Mouse (Mus musculus) MEL (cell line): Measurements from ENCODE around the gene Snx15. TPM values are rescaled to one million over a fixed set of nuclear protein-coding genes. Genes with fewer than 3 reads are reported as not detected.

Experiments
- DNase-seq: peaks from one replicate; pipeline ENCODE4 v3.0.0; 2011; ENCODE audit warnings: low read depth, low spot score
- H3K27ac ChIP-seq: 2 replicates; pipeline ENCODE4 v1.5.1; 2012; ENCODE audit warnings: low read depth, mild to moderate bottlenecking, control low read depth, low read length, moderate library complexity; ENCODE audit not compliant: control insufficient read depth
- H3K27me3 ChIP-seq, 2 experiments: fragments of 150-350 bp in 1 of 2; sonication (generic) in 1 of 2; 2 replicates each; pipeline ENCODE4 v1.6.1; 2012; ENCODE audit warnings: low read length in 2 of 2, mild to moderate bottlenecking in 2 of 2, improper control_type of control experiment in 1 of 2, moderate library complexity in 1 of 2; ENCODE audit not compliant: insufficient read depth in 2 of 2, control insufficient read depth in 1 of 2
- H3K36me3 ChIP-seq, 2 experiments: 2 replicates each; pipeline ENCODE4 v1.6.1; 2012 to 2014; ENCODE audit warnings: low read length in 2 of 2, improper control_type of control experiment in 1 of 2, inconsistent platforms in 1 of 2, mild to moderate bottlenecking in 1 of 2; ENCODE audit not compliant: insufficient read depth in 2 of 2, control insufficient read depth in 1 of 2
- H3K4me1 ChIP-seq, 2 experiments: fragments of 150-350 bp in 1 of 2; sonication (generic) in 1 of 2; 2 replicates each; pipeline ENCODE4 v1.6.1; 2012; ENCODE audit warnings: low read length in 2 of 2, improper control_type of control experiment in 1 of 2, mild to moderate bottlenecking in 1 of 2; ENCODE audit not compliant: insufficient read depth in 2 of 2, control insufficient read depth in 1 of 2
- H3K4me3 ChIP-seq, 2 experiments: fragments of 150-350 bp in 1 of 2; sonication (generic) in 1 of 2; 2 replicates each; pipeline ENCODE4 v1.5.1; 2012; ENCODE audit warnings: low read depth in 2 of 2, low read length in 2 of 2, mild to moderate bottlenecking in 2 of 2, moderate library complexity in 2 of 2, control low read depth in 1 of 2, improper control_type of control experiment in 1 of 2; ENCODE audit not compliant: control insufficient read depth in 1 of 2, insufficient read depth in 1 of 2
- H3K79me2 ChIP-seq: 2 replicates; pipeline ENCODE4 v1.6.1; 2012; ENCODE audit warnings: mild to moderate bottlenecking, low read length, moderate library complexity; ENCODE audit not compliant: control insufficient read depth, poor library complexity, insufficient read depth
- H3K9ac ChIP-seq: 2 replicates; pipeline ENCODE4 v1.6.1; 2012; ENCODE audit warnings: low read depth, mild to moderate bottlenecking, control low read depth, low read length, moderate library complexity; ENCODE audit not compliant: control insufficient read depth, poor library complexity, severe bottlenecking
- H3K9me3 ChIP-seq: fragments of 150-350 bp; sonication (generic); replicated peaks from 2 replicates; pipeline ENCODE4 v1.6.1; 2012; ENCODE audit warnings: mild to moderate bottlenecking, low read length, improper control_type of control experiment, moderate library complexity; ENCODE audit not compliant: insufficient read depth
- BHLHE40 ChIP-seq: IDR thresholded peaks from 2 replicates; pipeline ENCODE4 v1.6.1; 2012; ENCODE audit warnings: low read depth, mild to moderate bottlenecking, inconsistent platforms, low read length, improper control_type of control experiment, borderline replicate concordance
- CHD1 ChIP-seq: IDR thresholded peaks from 2 replicates; pipeline ENCODE4 v1.6.1; 2012; ENCODE audit warnings: low read depth, mild to moderate bottlenecking, inconsistent platforms, low read length, improper control_type of control experiment
- E2F4 ChIP-seq: IDR thresholded peaks from 2 replicates; pipeline ENCODE4 v1.6.1; 2011; ENCODE audit warnings: low read depth, low read length, improper control_type of control experiment, borderline replicate concordance
- EP300 ChIP-seq, 2 experiments: IDR thresholded peaks; 2 replicates each; pipeline ENCODE4 v1.6.1; 2011; ENCODE audit warnings: improper control_type of control experiment in 2 of 2, low read length in 2 of 2, low read depth in 1 of 2, mild to moderate bottlenecking in 1 of 2
- JUND ChIP-seq: IDR thresholded peaks from 2 replicates; pipeline ENCODE4 v1.6.1; 2011; ENCODE audit warnings: low read depth, mild to moderate bottlenecking, improper control_type of control experiment, low read length
- MAX ChIP-seq: IDR thresholded peaks from 2 replicates; pipeline ENCODE4 v1.6.1; 2011; ENCODE audit warnings: low read length, improper control_type of control experiment
- MAZ ChIP-seq: IDR thresholded peaks from 2 replicates; pipeline ENCODE4 v1.6.1; 2012; ENCODE audit warnings: low read depth, mild to moderate bottlenecking, inconsistent platforms, low read length, improper control_type of control experiment
- MXI1 ChIP-seq: IDR thresholded peaks from 2 replicates; pipeline ENCODE4 v1.6.1; 2011; ENCODE audit warnings: mild to moderate bottlenecking, low read depth, low read length, improper control_type of control experiment
- NELFE ChIP-seq: IDR thresholded peaks from 2 replicates; pipeline ENCODE4 v1.6.1; 2011; ENCODE audit warnings: low read depth, low read length, improper control_type of control experiment
- POLR2AphosphoS2 ChIP-seq: IDR thresholded peaks from 2 replicates; pipeline ENCODE4 v1.6.1; 2011; ENCODE audit warnings: low read length, improper control_type of control experiment
- SIN3A ChIP-seq: IDR thresholded peaks from 2 replicates; pipeline ENCODE4 v1.6.1; 2012; ENCODE audit warnings: low read length, improper control_type of control experiment, inconsistent platforms
- ZKSCAN1 ChIP-seq: IDR thresholded peaks from 2 replicates; pipeline ENCODE4 v1.6.1; 2012; ENCODE audit warnings: low read depth, mild to moderate bottlenecking, inconsistent platforms, low read length, improper control_type of control experiment, moderate library complexity
- ZMIZ1 ChIP-seq: IDR thresholded peaks from 2 replicates; pipeline ENCODE4 v1.6.1; 2012; ENCODE audit warnings: low read depth, mild to moderate bottlenecking, inconsistent platforms, low read length, improper control_type of control experiment, moderate library complexity
- ZNF384 ChIP-seq: IDR thresholded peaks from 2 replicates; pipeline ENCODE4 v1.6.1; 2012; ENCODE audit warnings: low read depth, mild to moderate bottlenecking, inconsistent platforms, low read length, improper control_type of control experiment
- polyA plus RNA-seq, 2 experiments: library from polyadenylated mRNA; stranded (reverse) in 1 of 2; unstranded in 1 of 2; fragments of >175 nt in 1 of 2; fragments of >200 nt in 1 of 2; gene quantifications; 2 replicates each; pipeline versions ENCODE4 v1.2.1 to v1.2.4; 2012; ENCODE audit warnings: low replicate concordance in 2 of 2, low read depth in 1 of 2; ENCODE audit not compliant: insufficient read length in 2 of 2, insufficient read depth in 1 of 2, missing spikeins in 1 of 2
- total RNA-seq: library from RNA; depleted of rRNA; stranded (reverse); fragments of 300-350 nt; gene quantifications from 2 replicates; pipeline ENCODE4 v1.2.3, GENCODE M21; 2012

Snx15 gene
- total and polyA plus RNA-seq, 3 experiments = 20.4 to 35.3 TPM; not detected in 1

- TF ChIP-seq JUND = peak; percentile 12; the same call in 1 of the 2 replicates
- TF ChIP-seq ZNF384 = peak; percentile 60; the same call in 1 of the 2 replicates
- TF ChIP-seq POLR2AphosphoS2 = peak; percentile 70; the same call in 1 of the 2 replicates
- no peak for TF ChIP-seq BHLHE40
- TF ChIP-seq SIN3A = peak; percentile 96
- TF ChIP-seq, all 39 proteins: peak for 26
Observed at GRCm38 (mm10) chr19:6076564-6077393, 51.3 kb downstream of the Snx15 start, which contains the start of gene Vps51 (continued).

GRCm38 (mm10) chr19:6073889-6074288 is 54.2 kb downstream of the Snx15 start:
- DNase-seq = no peak
- Histone ChIP-seq H3K9ac (no peak overlapping the region), H3K36me3 (peaks cover 0 to 4% of the 10 kb centered on the region in 2 experiments; a peak in 1 of 4 replicates), H3K9me3 (no peaks in the 10 kb centered on the region), H3K4me3 (no peak overlapping the region), H3K4me1 (peaks cover 0 to 7% of the 10 kb centered on the region in 2 experiments; a peak in 2 of 4 replicates), H3K79me2 (peaks cover 12% of the 10 kb centered on the region), H3K27ac (no peak overlapping the region), H3K27me3 (no peaks in the 10 kb centered on the region)
- TF ChIP-seq CHD1 = no peak
- no peak for TF ChIP-seq MXI1
- TF ChIP-seq ZNF384 = no peak
- TF ChIP-seq E2F4 = no peak
- no peak for TF ChIP-seq ZMIZ1
- no peak for TF ChIP-seq MAZ
- TF ChIP-seq MAX = no peak
- no peak for TF ChIP-seq EP300 (IDR thresholded peaks at IDR 0.05; ENCODE audit: low read depth in 1 of 2, low read length in 2 of 2)

- no peak for DNase-seq
- Histone ChIP-seq H3K9me3 (no peaks in the 10 kb centered on the region), H3K27ac (no peak overlapping the region), H3K79me2 (peaks cover 7% of the 10 kb centered on the region), H3K4me1 (peaks cover 0 to 13% of the 10 kb centered on the region in 2 experiments; a peak in 3 of 4 replicates), H3K4me3 (no peak overlapping the region), H3K36me3 (peaks cover 0 to 2% of the 10 kb centered on the region in 2 experiments; a peak in 1 of 4 replicates), H3K9ac (no peak overlapping the region), H3K27me3 (no peaks in the 10 kb centered on the region)
- no peak for TF ChIP-seq ZNF384
- no peak for TF ChIP-seq NELFE
- TF ChIP-seq ZKSCAN1 = no peak
Observed at GRCm38 (mm10) chr19:6071261-6071660, 56.8 kb downstream of the Snx15 start.
